Mouse (Mus musculus): ENCODE results near the gene Dhdh.

DNA sequence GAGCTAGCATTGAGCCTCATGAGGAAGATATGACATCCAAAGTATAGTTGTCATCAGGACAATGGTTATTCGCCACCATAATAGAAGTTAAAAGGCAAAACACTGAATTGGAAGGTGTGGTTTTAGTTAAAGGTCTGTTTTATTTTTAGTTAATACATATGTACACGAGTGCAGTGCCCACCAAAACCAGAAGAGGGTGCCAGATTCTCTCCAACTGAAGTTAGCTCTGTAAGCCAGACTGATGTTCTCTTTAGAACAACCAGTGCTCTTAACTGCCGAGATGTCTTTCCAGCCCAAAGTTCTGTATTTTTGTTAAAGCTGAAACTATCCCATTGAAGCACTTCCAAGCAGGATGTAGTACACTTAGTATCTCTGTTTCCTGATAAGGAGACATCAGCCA, 17.7 kb downstream of the Dhdh start:
- TF ChIP-seq CTCF (conservative IDR thresholded peaks at IDR 0.05; ENCODE audit: low read length) (peak; percentile 92), POU5F1 (IDR thresholded peaks at IDR 0.05; ENCODE audit: borderline replicate concordance, low read length) (no peak), NANOG (IDR thresholded peaks at IDR 0.05; ENCODE audit: borderline replicate concordance, low read length) (no peak)

Data from E14TG2a.4 (cell line).